Mouse (Mus musculus): ENCODE data around the gene Tbca. TPM values are rescaled to one million over a fixed set of nuclear protein-coding genes. Genes with fewer than 3 reads are reported as not detected.
A peak's percentile ranks its signal among the peaks of the same experiment; 100 is the strongest.

The Tbca gene
- total RNA-seq (2021): 100 to 1,000 TPM; 204 to 227 TPM
- long read RNA-seq, experiment 1, transcript Tbca-201 (4 exons, 559 nt): major isoform, 17 of 17 reads
- long read RNA-seq, experiment 1, partial matches to known transcripts: 0 of 17 reads
- long read RNA-seq, experiment 1, other reads (novel, unspliced or antisense): 0 of 17 reads
- long read RNA-seq, experiment 2, transcript Tbca-201 (4 exons, 559 nt): major isoform, 93 of 110 reads
- long read RNA-seq, experiment 2, partial matches to known transcripts: 15 of 110 reads
- long read RNA-seq, experiment 2, other reads (novel, unspliced or antisense): 2 of 110 reads

- DNase-seq (ENCODE audit: low spot score in 2 of 2): peak; percentile 87 to 90
Observed at GRCm38 (mm10) chr13:94788771-94789649, at the start of gene Tbca. Tbca (plus strand) TSS chr13:94788910.

- no peak for DNase-seq (ENCODE audit: low spot score in 2 of 2)
Observed at GRCm38 (mm10) chr13:94745176-94745575, 43.5 kb upstream of the Tbca start.

GRCm38 (mm10) chr13:94765852-94766251 is 22.9 kb upstream of the Tbca start:
- no peak for DNase-seq (ENCODE audit: low spot score in 2 of 2)

DNA sequence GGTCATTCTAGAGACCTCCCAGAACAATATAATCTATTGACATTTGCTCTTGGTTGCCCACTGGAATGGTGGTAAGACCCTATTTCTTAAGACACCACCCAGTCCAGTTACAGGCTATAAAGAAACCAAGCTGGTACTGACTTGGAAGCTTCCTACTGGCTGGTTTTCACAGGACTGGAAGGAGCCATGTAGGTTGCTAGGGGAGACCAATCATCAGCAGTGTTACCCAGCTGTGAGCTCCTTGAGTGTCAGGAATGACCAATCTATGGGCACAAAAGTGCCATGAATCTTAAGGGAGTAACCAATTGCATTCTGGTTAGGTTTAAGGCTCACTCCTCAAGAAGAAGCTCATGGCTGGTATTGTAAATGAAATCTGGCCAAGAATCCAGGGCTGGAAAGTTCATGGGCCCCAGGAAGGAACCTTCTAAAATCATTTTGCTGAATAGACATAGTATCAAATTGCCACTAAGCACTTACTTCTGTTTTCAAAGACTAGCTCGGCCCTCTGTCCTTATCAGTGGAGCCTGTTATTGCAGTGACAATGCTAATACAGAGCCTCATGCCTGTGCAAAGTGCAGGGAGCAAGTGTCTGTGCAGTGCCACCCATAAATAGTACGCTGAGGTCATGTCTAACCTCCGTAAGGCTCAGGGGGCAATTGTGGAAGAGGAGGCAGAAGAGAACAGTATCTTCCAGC is 20.1 kb upstream of the Tbca start:
- no peak for DNase-seq (ENCODE audit: low spot score in 2 of 2)

DNA sequence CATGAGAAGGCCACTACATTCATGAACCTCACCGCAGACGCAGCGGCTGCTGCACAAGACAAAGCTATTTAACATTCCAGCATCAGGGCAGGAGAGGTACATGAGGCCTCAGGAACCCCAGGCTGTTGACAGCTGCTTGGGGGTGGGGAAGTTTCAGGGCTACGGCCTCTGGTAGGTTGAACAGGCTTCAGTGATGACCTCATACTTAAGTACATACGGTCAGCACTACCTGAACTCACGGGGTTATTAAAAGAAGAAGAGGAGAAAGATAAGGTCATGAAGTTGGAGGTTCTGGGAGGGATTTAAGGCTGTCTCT is 19.6 kb upstream of the Tbca start:
- no peak for DNase-seq (ENCODE audit: low spot score in 2 of 2)

- no peak for DNase-seq (ENCODE audit: low spot score in 2 of 2)
Observed at GRCm38 (mm10) chr13:94786866-94787265, 1.8 kb upstream of the Tbca start.

DNA sequence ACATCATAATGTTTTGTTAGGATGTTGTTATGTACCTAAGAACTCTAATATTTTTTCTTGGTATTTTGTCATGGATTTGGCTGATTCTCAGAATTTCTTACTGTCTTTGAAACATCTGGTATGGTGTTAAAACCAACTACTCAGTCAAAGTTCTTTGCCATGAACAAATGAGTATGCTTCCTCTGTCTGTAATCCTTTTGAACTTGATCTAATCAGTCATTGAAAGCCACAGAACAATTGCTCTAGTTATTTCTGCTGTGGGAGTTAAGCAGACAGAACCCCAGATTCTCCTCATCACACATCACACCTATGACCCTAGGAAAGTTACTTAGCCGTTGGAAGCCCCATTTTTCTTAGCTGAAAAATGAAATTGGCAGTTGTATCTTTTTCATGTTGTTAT is 6.0 kb downstream of the Tbca start:
- no peak for DNase-seq (ENCODE audit: low spot score in 2 of 2)

GRCm38 (mm10) chr13:94803480-94804057 is 14.9 kb downstream of the Tbca start:
- no peak for DNase-seq (ENCODE audit: low spot score in 2 of 2)

GRCm38 (mm10) chr13:94806315-94807179 is 17.8 kb downstream of the Tbca start:
- DNase-seq (ENCODE audit: low spot score in 2 of 2): no peak

GRCm38 (mm10) chr13:94808596-94808995 is 19.9 kb downstream of the Tbca start:
- DNase-seq (ENCODE audit: low spot score in 2 of 2): no peak

DNA sequence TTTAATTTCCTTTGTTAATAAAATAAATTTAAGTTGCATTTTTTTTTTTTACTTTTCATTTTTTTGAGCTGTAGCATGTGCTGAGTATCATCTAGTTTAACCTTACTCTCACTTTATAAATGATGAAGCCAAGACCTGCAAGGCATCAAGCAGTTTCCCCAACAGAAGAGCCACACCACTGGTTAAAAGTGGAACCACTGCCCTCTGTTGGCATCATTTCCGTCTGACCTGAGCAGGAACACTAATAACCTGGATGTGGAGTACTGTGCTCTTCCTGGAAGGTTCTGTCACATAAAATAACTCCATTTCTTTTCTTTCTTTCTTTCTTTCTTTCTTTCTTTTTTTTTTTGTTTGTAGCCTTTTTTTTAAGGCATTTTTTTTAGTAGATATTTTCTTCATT is 21.0 kb downstream of the Tbca start:
- no peak for DNase-seq (ENCODE audit: low spot score in 2 of 2)

DNA sequence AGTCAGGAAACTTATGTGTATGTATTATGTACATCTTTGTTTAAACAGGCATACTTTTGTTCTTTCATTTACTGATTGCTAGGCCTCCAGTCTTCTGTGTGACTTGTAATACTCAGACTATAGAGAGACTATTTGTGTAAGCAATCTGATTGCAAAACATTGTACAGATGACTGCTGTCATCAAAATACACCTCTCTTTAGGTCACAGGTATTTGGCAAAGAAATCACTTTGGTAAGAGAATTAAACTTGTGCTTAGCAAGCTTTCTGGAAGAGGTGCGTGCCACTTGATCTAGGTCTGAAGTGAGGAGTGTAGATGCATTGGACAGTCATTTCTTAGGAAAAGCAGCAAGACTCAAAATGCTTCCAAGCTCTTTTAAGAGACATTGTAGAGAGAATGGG is 22.7 kb downstream of the Tbca start:
- DNase-seq (ENCODE audit: low spot score in 2 of 2): no peak

- no peak for DNase-seq (ENCODE audit: low spot score in 2 of 2)
Observed at GRCm38 (mm10) chr13:94813770-94814169, 25.1 kb downstream of the Tbca start.

DNA sequence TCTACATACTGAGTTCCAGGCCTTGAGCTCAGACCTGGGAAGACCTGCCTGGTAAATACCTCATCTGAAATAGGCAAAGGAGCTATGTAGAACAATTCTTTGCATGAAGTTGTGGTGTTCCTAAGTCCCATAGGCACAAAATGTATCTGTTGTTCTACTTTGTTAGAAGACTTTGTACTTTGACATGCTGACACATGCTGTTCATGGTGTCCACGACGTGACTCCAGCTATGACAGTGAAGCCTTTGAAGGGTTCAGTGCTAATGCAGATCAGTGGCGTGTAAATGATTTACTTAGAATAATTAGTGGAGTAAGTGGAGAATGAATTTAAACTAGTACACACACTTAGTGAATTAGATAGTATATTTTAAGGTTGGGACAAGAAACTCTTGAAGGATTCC is 31.8 kb downstream of the Tbca start:
- no peak for DNase-seq (ENCODE audit: low spot score in 2 of 2)

- DNase-seq (ENCODE audit: low spot score in 2 of 2): no peak
Observed at GRCm38 (mm10) chr13:94820956-94821355, 32.2 kb downstream of the Tbca start.

- DNase-seq (ENCODE audit: low spot score in 2 of 2): no peak
Observed at GRCm38 (mm10) chr13:94826389-94826788, 37.7 kb downstream of the Tbca start.

DNA sequence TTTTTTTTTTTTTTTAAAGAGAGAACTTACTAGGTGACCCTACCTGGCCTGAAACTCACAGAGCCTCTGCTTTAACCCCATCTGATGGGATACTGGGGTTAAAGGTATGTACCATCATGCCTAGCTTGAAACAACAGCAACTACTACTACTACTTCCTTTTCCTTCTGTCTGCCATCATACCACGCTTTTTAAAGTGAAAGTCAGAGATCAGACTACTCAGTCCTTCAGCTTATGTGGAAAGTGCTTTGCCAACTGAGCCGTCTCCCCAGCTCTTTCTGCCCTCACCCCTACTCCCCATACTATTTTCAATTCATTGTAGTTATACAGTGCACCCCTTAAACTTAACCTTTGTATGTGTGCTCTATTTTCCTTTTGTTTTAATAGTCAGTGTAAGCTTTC is 38.3 kb downstream of the Tbca start:
- DNase-seq (ENCODE audit: low spot score in 2 of 2): no peak

- no peak for DNase-seq (ENCODE audit: low spot score in 2 of 2)
Observed at GRCm38 (mm10) chr13:94827847-94828246, 39.1 kb downstream of the Tbca start.

- no peak for DNase-seq (ENCODE audit: low spot score in 2 of 2)
Observed at GRCm38 (mm10) chr13:94838047-94838720, 49.5 kb downstream of the Tbca start.

- DNase-seq (ENCODE audit: low spot score in 2 of 2): no peak
Observed at GRCm38 (mm10) chr13:94838756-94839337, 50.1 kb downstream of the Tbca start.
